Mouse (Mus musculus): Measurements from ENCODE around the gene Ormdl2.

The Ormdl2 gene

GRCm38 (mm10) chr10:128780200-128780599 is 41.2 kb downstream of the Ormdl2 start:
- TF ChIP-seq GATA4 (IDR thresholded peaks at IDR 0.05; ENCODE audit: insufficient replicate concordance, low read length) = no peak

GRCm38 (mm10) chr10:128779011-128779795 is 42.2 kb downstream of the Ormdl2 start:
- TF ChIP-seq GATA4 (IDR thresholded peaks at IDR 0.05; ENCODE audit: insufficient replicate concordance, low read length) = no peak

- no peak for TF ChIP-seq GATA4 (IDR thresholded peaks at IDR 0.05; ENCODE audit: insufficient replicate concordance, low read length)
Measured at GRCm38 (mm10) chr10:128778441-128778840, 43.0 kb downstream of the Ormdl2 start.

DNA sequence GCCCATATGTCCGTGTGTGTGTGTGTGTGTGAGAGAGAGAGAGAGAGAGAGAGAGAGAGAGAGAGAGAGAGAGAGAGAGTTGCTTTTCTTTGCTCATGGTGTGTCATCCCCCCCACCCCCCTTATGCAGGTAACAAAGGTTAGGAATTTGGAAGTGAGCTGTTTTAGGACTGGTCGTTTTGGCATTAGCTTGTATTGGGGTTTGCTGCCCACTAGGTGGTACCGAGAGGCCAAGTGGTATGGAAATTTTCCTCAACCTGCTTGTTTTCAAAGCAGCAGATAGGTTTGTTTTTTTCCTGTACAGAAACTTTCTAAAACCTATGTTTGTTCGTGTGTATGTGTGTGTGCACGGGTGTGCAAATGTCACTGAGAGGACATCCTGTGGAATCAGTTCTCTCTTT is 47.8 kb downstream of the Ormdl2 start:
- no peak for TF ChIP-seq GATA4 (IDR thresholded peaks at IDR 0.05; ENCODE audit: insufficient replicate concordance, low read length)

- TF ChIP-seq GATA4 (IDR thresholded peaks at IDR 0.05; ENCODE audit: insufficient replicate concordance, low read length) = no peak
Measured at GRCm38 (mm10) chr10:128772895-128773294, 48.5 kb downstream of the Ormdl2 start.

All from liver, adult (tissue).